In genomic region chr3:66325486-66325951, GRCm38 (mm10) we compare ENCODE assay signal across 11 mouse cellular contexts. TPM values are rescaled to one million over a fixed set of nuclear protein-coding genes. Genes with fewer than 3 reads are reported as not detected.
DNase-seq lines count a peak whose midpoint lies in the region; ATAC-seq and TF ChIP-seq lines count a peak whose summit lies in the region.
"Had no signal": no experiment of that assay in that cellular context is flagged by ENCODE, and none has a peak within 500 bp of the region (broad histone marks: within the 10 kb centered on the region; RNA-seq: fewer than 3 reads in every experiment).

No protein-coding gene starts in this region.

- peak overlapping the region; percentile 89 for H3K27ac ChIP-seq in forebrain, embryonic 11.5 days (ENCODE audit: low read depth, low read length)
- H3K27ac ChIP-seq in hindbrain, postnatal 0 days, result peak overlapping the region; percentile 27
- peak overlapping the region; percentile 34 for H3K27ac ChIP-seq in neural tube, embryonic 14.5 days (ENCODE audit: low read depth, low read length)

- peak; percentile 5 to 17 for DNase-seq in left cerebral cortex, postnatal 10 days (ENCODE audit: extremely low spot score in 1 of 2, low spot score in 2 of 2)
- DNase-seq in left cerebral cortex, adult 9 months (ENCODE audit: low spot score in 2 of 2), result no peak
- peak; percentile 61 for DNase-seq in forebrain, embryonic 11.5 days (ENCODE audit: low spot score)
- peak; percentile 80 for DNase-seq in hindbrain, postnatal 0 days (ENCODE audit: low spot score)
- no peak for DNase-seq in left cerebral cortex, adult 8-10 months (ENCODE audit: low spot score in 2 of 2)
- DNase-seq in thymus, postnatal 0 days (ENCODE audit: low spot score), result no peak
- DNase-seq: kidney, adult 8-10 months; lung, embryonic 14.5 days; right cerebral cortex, postnatal 25 days had no signal

- peak; percentile 53 for TF ChIP-seq CTCF in hindbrain, postnatal 0 days (IDR thresholded peaks at IDR 0.05; ENCODE audit: low read depth)

- intact Hi-C loops in left cerebral cortex, postnatal 10 days (cut with DNase I), result no loop called here

- H3K4me2 ChIP-seq in forebrain, embryonic 11.5 days (ENCODE audit: low read depth, low read length, severe bottlenecking), result 0 out of 2 replicates have a peak overlapping the region, but pooled peaks have one; percentile 18
- no peak overlapping the region for H3K4me2 ChIP-seq in hindbrain, postnatal 0 days (ENCODE audit: low read depth, low read length)
- no peak overlapping the region for H3K4me2 ChIP-seq in neural tube, embryonic 14.5 days (ENCODE audit: low read depth, low read length)
- H3K4me2 ChIP-seq: lung, embryonic 14.5 days had no signal

- H3K36me3 ChIP-seq in forebrain, embryonic 11.5 days (ENCODE audit: control insufficient read depth, insufficient read depth, low read length), result no peaks in the 10 kb centered on the region
- H3K36me3 ChIP-seq in hindbrain, postnatal 0 days (ENCODE audit: insufficient read depth, low read length), result no peaks in the 10 kb centered on the region
- no peaks in the 10 kb centered on the region for H3K36me3 ChIP-seq in neural tube, embryonic 14.5 days (ENCODE audit: control insufficient read depth, insufficient read depth, low read length)

- peak; percentile 88 for ATAC-seq in forebrain, embryonic 11.5 days (replicated peaks; ENCODE audit: low FRiP score)
- peak; percentile 95 for ATAC-seq in hindbrain, postnatal 0 days
- peak; percentile 97 for ATAC-seq in neural tube, embryonic 14.5 days (ENCODE audit: low read depth)
- no peak for ATAC-seq in inflammation-experienced regulatory T-cells, adult 6 months

- H3K4me1 ChIP-seq in forebrain, embryonic 11.5 days (replicated peaks; ENCODE audit: control insufficient read depth, insufficient read depth, low read length), result peaks cover 3% of the 10 kb centered on the region; the same call in 1 of the 2 replicates
- no peaks in the 10 kb centered on the region for H3K4me1 ChIP-seq in hindbrain, postnatal 0 days (ENCODE audit: insufficient read depth, low read length)
- no peaks in the 10 kb centered on the region for H3K4me1 ChIP-seq in neural tube, embryonic 14.5 days (ENCODE audit: control insufficient read depth, insufficient read depth, low read length)

- H3K27me3 ChIP-seq in forebrain, embryonic 11.5 days (ENCODE audit: control insufficient read depth, insufficient read depth, low read length), result no peaks in the 10 kb centered on the region
- no peaks in the 10 kb centered on the region for H3K27me3 ChIP-seq in hindbrain, postnatal 0 days (ENCODE audit: insufficient read depth, low read length)
- no peaks in the 10 kb centered on the region for H3K27me3 ChIP-seq in neural tube, embryonic 14.5 days (ENCODE audit: control insufficient read depth, insufficient read depth, low read length)

- no peaks in the 10 kb centered on the region for H3K9me3 ChIP-seq in forebrain, embryonic 11.5 days (ENCODE audit: control insufficient read depth, low read length)
- H3K9me3 ChIP-seq in hindbrain, postnatal 0 days (ENCODE audit: low read length), result no peaks in the 10 kb centered on the region
- H3K9me3 ChIP-seq in neural tube, embryonic 14.5 days (ENCODE audit: control insufficient read depth, low read length), result no peaks in the 10 kb centered on the region

- H3K4me3 ChIP-seq in forebrain, embryonic 11.5 days (ENCODE audit: low read depth, low read length), result no peak overlapping the region
- no peak overlapping the region for H3K4me3 ChIP-seq in hindbrain, postnatal 0 days (ENCODE audit: low read length)
- no peak overlapping the region for H3K4me3 ChIP-seq in neural tube, embryonic 14.5 days (ENCODE audit: low read depth, low read length)

- 24% methylated on average over 5 of the region's 5 CpGs for WGBS in forebrain, embryonic 11.5 days
- WGBS in hindbrain, postnatal 0 days, result 19% methylated on average over 5 of the region's 5 CpGs
- WGBS in neural tube, embryonic 14.5 days, result 20% methylated on average over 5 of the region's 5 CpGs

- peak overlapping the region; percentile 44 for H3K9ac ChIP-seq in forebrain, embryonic 11.5 days (ENCODE audit: low read length)
- H3K9ac ChIP-seq in hindbrain, postnatal 0 days (replicated peaks; ENCODE audit: low read length), result no peak overlapping the region
- no peak overlapping the region for H3K9ac ChIP-seq in neural tube, embryonic 14.5 days (replicated peaks; ENCODE audit: low read depth, low read length)
- H3K9ac ChIP-seq: lung, embryonic 14.5 days had no signal

RNA-seq across cellular contexts. Expression of gene Veph1, which starts 28.9 kb away (rescaled TPM):
- under 1 TPM; 0.34 TPM for total RNA-seq in left cerebral cortex, postnatal 10 days (2021)
- polyA plus RNA-seq in forebrain, embryonic 11.5 days (2014; fragmentation: Nextera tagmentation; extraction: Ambion mirVana), result 17.7 and 23.2 TPM in 2 replicates
- 0.50 and 0.84 TPM in 2 replicates for total RNA-seq in hindbrain, postnatal 0 days (2014; rRNA removed)
- 0.68 and 0.75 TPM in 2 replicates for polyA plus RNA-seq in hindbrain, postnatal 0 days (2015; fragmentation: Nextera tagmentation; extraction: Ambion mirVana)
- 5.8 and 6.1 TPM in 2 replicates for polyA plus RNA-seq in neural tube, embryonic 14.5 days (2014; fragmentation: Nextera tagmentation; extraction: Ambion mirVana)
- under 1 TPM; 0.05 to 0.19 (median 0.12) TPM for total RNA-seq in left cerebral cortex, adult 8-10 months (2022)
- polyA plus RNA-seq in inflammation-experienced regulatory T-cells, adult 6 months (2017; shearing (Covaris generic)), result not detected
- 0.03 TPM in 1 of 2 replicates, not detected in the other for polyA plus RNA-seq in thymus, postnatal 0 days (2015; fragmentation: Nextera tagmentation; extraction: Ambion mirVana)

Comparison
In these comparisons a context has a peak if more than half of its experiments do, and no peak if none do; other contexts are left out.
1. DNase-seq: peak in left cerebral cortex, postnatal 10 days (2 of 2), forebrain, embryonic 11.5 days (single experiment) and hindbrain, postnatal 0 days (single experiment); none in left cerebral cortex, adult 9 months (0 of 2), left cerebral cortex, adult 8-10 months (0 of 2) and thymus, postnatal 0 days (single experiment).
2. H3K27ac ChIP-seq: peak in every context shown above with its lines; median percentile 89 in forebrain, embryonic 11.5 days; 34 in neural tube, embryonic 14.5 days; 27 in hindbrain, postnatal 0 days.